Mouse (Mus musculus) ovary, adult 2 months (tissue): ENCODE measurements around the gene Edaradd. TPM values are rescaled to one million over a fixed set of nuclear protein-coding genes. Genes with fewer than 3 reads are reported as not detected.

ENCODE experiments used
- polyA plus RNA-seq: library from polyadenylated mRNA; depleted of rRNA; stranded (reverse); fragments of >200 nt; gene quantifications from 2 replicates; pipeline ENCODE4 v1.2.3, GENCODE M21; 2012; rRNA removed

The Edaradd gene
- polyA plus RNA-seq = 0.10 and 0.14 TPM in 2 replicates

GRCm38 (mm10) chr13:12519955-12520584, at the start of gene Edaradd:
Edaradd (minus strand) TSS chr13:12520438.

GRCm38 (mm10) chr13:12565621-12566390, 45.6 kb upstream of the Edaradd start, which contains the start of gene Ero1lb:
Ero1lb (plus strand) TSS chr13:12565874.

GRCm38 (mm10) chr13:12464844-12465243, 55.4 kb downstream of the Edaradd start, which contains the start of gene Lgals8:
Lgals8 (minus strand) TSS chr13:12464944.

Other genes starting within 250 kb of the Edaradd start
- 0.68 and 2.8 TPM in 2 replicates for gene Actn2, start 179.7 kb downstream of the Edaradd start, polyA plus RNA-seq
- gene Heatr1, start 125.4 kb downstream of the Edaradd start, polyA plus RNA-seq = 41.4 and 54.5 TPM in 2 replicates
- gene Lgals8, start 55.5 kb downstream of the Edaradd start, polyA plus RNA-seq = 14.4 and 21.5 TPM in 2 replicates
- gene Ero1lb, start 45.4 kb upstream of the Edaradd start, polyA plus RNA-seq = 8.0 and 12.5 TPM in 2 replicates